Mouse (Mus musculus) liver, postnatal 0 days (tissue): ENCODE data around the gene Spsb3. TPM values are rescaled to one million over a fixed set of nuclear protein-coding genes. Genes with fewer than 3 reads are reported as not detected.

Experiments used
- ATAC-seq: fragments of 200-750 bp; cut with Nextera tagmentation; 2 replicates; pipeline ENCODE4 v1.8.0; 2017; ENCODE audit warnings: mild to moderate bottlenecking, moderate library complexity
- DNase-seq: peaks from one replicate; pipeline ENCODE4 v3.0.0-alpha.2; 2016
- H3K27ac ChIP-seq: fragments of 300-500 bp; sonication (generic); 2 replicates; pipeline ENCODE4 v1.5.1; 2014; ENCODE audit warnings: antibody characterized with exemption, moderate library complexity, mild to moderate bottlenecking, low read depth
- H3K27me3 ChIP-seq: fragments of 300-500 bp; sonication (generic); 2 replicates; pipeline ENCODE4 v1.6.1; 2014; ENCODE audit warnings: low read length, control low read depth, mixed read lengths; ENCODE audit not compliant: insufficient read depth
- H3K36me3 ChIP-seq: fragments of 300-500 bp; sonication (generic); replicated peaks from 2 replicates; pipeline ENCODE4 v1.6.1; 2014; ENCODE audit warnings: mild to moderate bottlenecking, control low read depth, low read length, moderate library complexity, mixed read lengths; ENCODE audit not compliant: insufficient read depth
- H3K4me1 ChIP-seq: fragments of 300-500 bp; sonication (generic); 2 replicates; pipeline ENCODE4 v1.6.1; 2014; ENCODE audit warnings: antibody characterized with exemption, mild to moderate bottlenecking, control low read depth; ENCODE audit not compliant: insufficient read depth
- H3K4me2 ChIP-seq: fragments of 300-500 bp; sonication (generic); 2 replicates; pipeline ENCODE4 v1.6.1; 2014; ENCODE audit warnings: low read depth, mild to moderate bottlenecking, low read length, moderate library complexity, mixed read lengths
- H3K4me3 ChIP-seq: fragments of 300-500 bp; sonication (generic); 2 replicates; pipeline ENCODE4 v1.5.1; 2014; ENCODE audit warnings: low read depth, low read length
- H3K9ac ChIP-seq: fragments of 300-500 bp; sonication (generic); replicated peaks from 2 replicates; pipeline ENCODE4 v1.6.1; 2014; ENCODE audit warnings: mild to moderate bottlenecking, moderate library complexity
- H3K9me3 ChIP-seq: fragments of 300-500 bp; sonication (generic); 2 replicates; pipeline ENCODE4 v1.6.1; 2016; ENCODE audit warnings: mild to moderate bottlenecking, control low read depth, low read length, mixed read lengths
- CTCF ChIP-seq: sonication (generic); IDR thresholded peaks from 2 replicates; pipeline ENCODE4 v1.5.1; 2016; ENCODE audit warnings: antibody characterized with exemption, low read depth
- EP300 ChIP-seq: IDR thresholded peaks from 2 replicates; pipeline ENCODE4 v1.6.1; 2016; ENCODE audit warnings: antibody characterized with exemption, low read depth, mild to moderate bottlenecking
- WGBS: fragments of 180-500 bp; shearing (Covaris S2); extraction: QIAGEN DNeasy Blood & Tissue Kit; methylation state at CpG from one replicate; pipeline ENCODE4 v1.1.7; 2014; ENCODE audit not compliant: insufficient replicate concordance; 5-methylcytosine and 5-hydroxymethylcytosine counted together
- polyA plus RNA-seq: library from polyadenylated mRNA; unstranded; fragments of >200 nt; fragmentation: Nextera tagmentation; extraction: Ambion mirVana; gene quantifications from 2 replicates; pipeline ENCODE4 v1.2.1, GENCODE M21; 2015

Spsb3 gene
- polyA plus RNA-seq, 1 experiment from 2014 or later = 45.5 TPM

- ATAC-seq (no peak), DNase-seq (no peak)
- TF ChIP-seq CTCF (no peak), EP300 (no peak)
- 88% methylated on average over 4 of the region's 4 CpGs for WGBS
- Histone ChIP-seq H3K9me3 (no peaks in the 10 kb centered on the region), H3K4me1 (peaks cover 32% of the 10 kb centered on the region), H3K4me2 (peak overlapping the region; percentile 87), H3K36me3 (peaks cover 60% of the 10 kb centered on the region), H3K27me3 (no peaks in the 10 kb centered on the region), H3K4me3 (peak overlapping the region; percentile 86; the same call in 1 of the 2 replicates), H3K27ac (no peak overlapping the region), H3K9ac (no peak overlapping the region)
Observed at GRCm38 (mm10) chr17:24897600-24897999, 11.2 kb downstream of the Spsb3 start.

- 87% methylated on average over 4 of the region's 4 CpGs for WGBS
- no peaks in the 10 kb centered on the region for H3K9me3 ChIP-seq
- DNase-seq = no peak
- no peaks in the 10 kb centered on the region for H3K27me3 ChIP-seq
- H3K4me1 ChIP-seq = peaks cover 32% of the 10 kb centered on the region
- H3K4me3 ChIP-seq = no peak overlapping the region
- no peak overlapping the region for H3K27ac ChIP-seq
- ATAC-seq = no peak
- H3K36me3 ChIP-seq = peaks cover 59% of the 10 kb centered on the region
- no peak overlapping the region for H3K4me2 ChIP-seq
- TF ChIP-seq CTCF = no peak
- TF ChIP-seq EP300 = no peak
- no peak overlapping the region for H3K9ac ChIP-seq
Observed at GRCm38 (mm10) chr17:24898041-24898854, 11.8 kb downstream of the Spsb3 start.

- DNase-seq (no peak), ATAC-seq (no peak)
- no peak overlapping the region for H3K9ac ChIP-seq
- peaks cover 32% of the 10 kb centered on the region for H3K4me1 ChIP-seq
- WGBS = 79% methylated on average over 5 of the region's 5 CpGs
- H3K27ac ChIP-seq = no peak overlapping the region
- H3K4me3 ChIP-seq = no peak overlapping the region
- H3K9me3 ChIP-seq = no peaks in the 10 kb centered on the region
- no peaks in the 10 kb centered on the region for H3K27me3 ChIP-seq
- H3K4me2 ChIP-seq = no peak overlapping the region
- TF ChIP-seq CTCF (no peak), EP300 (no peak)
- H3K36me3 ChIP-seq = peaks cover 61% of the 10 kb centered on the region
Observed at GRCm38 (mm10) chr17:24899153-24899552, 12.7 kb downstream of the Spsb3 start.

- Histone ChIP-seq H3K27ac (no peak overlapping the region), H3K9ac (no peak overlapping the region), H3K27me3 (no peaks in the 10 kb centered on the region), H3K4me1 (peaks cover 28% of the 10 kb centered on the region), H3K4me2 (no peak overlapping the region), H3K4me3 (no peak overlapping the region), H3K9me3 (no peaks in the 10 kb centered on the region), H3K36me3 (peaks cover 69% of the 10 kb centered on the region)
- WGBS = 94% methylated on average over 6 of the region's 6 CpGs
- TF ChIP-seq EP300 = no peak
- ATAC-seq = no peak
- no peak for DNase-seq
Observed at GRCm38 (mm10) chr17:24900014-24900413, 13.6 kb downstream of the Spsb3 start.

- Histone ChIP-seq H3K4me1 (peaks cover 19% of the 10 kb centered on the region), H3K27me3 (no peaks in the 10 kb centered on the region), H3K9me3 (no peaks in the 10 kb centered on the region), H3K4me2 (peak overlapping the region; percentile 56), H3K27ac (peak overlapping the region; percentile 89), H3K4me3 (no peak overlapping the region), H3K36me3 (peaks cover 89% of the 10 kb centered on the region), H3K9ac (0 out of 2 replicates have a peak overlapping the region, but pooled peaks have one; percentile 5)
- DNase-seq (no peak), ATAC-seq (no peak)
- no peak for TF ChIP-seq EP300
- no peak for TF ChIP-seq CTCF
- WGBS = 90% methylated on average over 5 of the region's 5 CpGs
Observed at GRCm38 (mm10) chr17:24902124-24902523, 15.7 kb downstream of the Spsb3 start.

GRCm38 (mm10) chr17:24902671-24903474 lies 16.4 kb downstream of the Spsb3 start:
- H3K36me3 ChIP-seq = peaks cover 94% of the 10 kb centered on the region
- TF ChIP-seq CTCF = peak; percentile 75
- TF ChIP-seq EP300 = peak; percentile 99
- H3K4me2 ChIP-seq = peak overlapping the region; percentile 56
- ATAC-seq = peak; percentile 98
- H3K4me3 ChIP-seq = no peak overlapping the region
- no peaks in the 10 kb centered on the region for H3K27me3 ChIP-seq
- peak overlapping the region; percentile 89 for H3K27ac ChIP-seq
- H3K4me1 ChIP-seq = peaks cover 14% of the 10 kb centered on the region
- DNase-seq = peak; percentile 75
- 51% methylated on average over 9 of the region's 9 CpGs for WGBS
- no peaks in the 10 kb centered on the region for H3K9me3 ChIP-seq
- H3K9ac ChIP-seq = no peak overlapping the region; the same call in 1 of the 2 replicates
